Mouse (Mus musculus): ENCODE results near the gene Olfr273.
"Not testable (repeated sequence)": the region's sequence is repeated elsewhere in the genome, so short reads cannot be mapped to it uniquely, and the experiment has no call there.

- TF ChIP-seq CTCF (IDR thresholded peaks at IDR 0.05; ENCODE audit: control insufficient read depth, insufficient read depth, insufficient read length); USF1 (IDR thresholded peaks at IDR 0.05; ENCODE audit: low read depth): not testable (repeated sequence)
These were observed 13.6 kb downstream of the Olfr273 start for GRCm38 (mm10) chr4:52845411-52845810.
